Mouse (Mus musculus): Measurements from ENCODE around the gene Arhgef3. TPM values are rescaled to one million over a fixed set of nuclear protein-coding genes. Genes with fewer than 3 reads are reported as not detected.

Gene Arhgef3
- polyA plus RNA-seq, 1 experiment, result 17.0 TPM

GRCm38 (mm10) chr14:27322041-27322440, 207.3 kb downstream of the Arhgef3 start:
- H3K27ac ChIP-seq (ENCODE audit: control insufficient read depth, insufficient read depth, low read length), result no peak overlapping the region
- no peaks in the 10 kb centered on the region for H3K27me3 ChIP-seq (ENCODE audit: control insufficient read depth, insufficient read depth, low read length)
- peaks cover 9% of the 10 kb centered on the region for H3K4me1 ChIP-seq (replicated peaks; ENCODE audit: control insufficient read depth, insufficient read depth, low read length)
- TF ChIP-seq POLR2A (IDR thresholded peaks at IDR 0.05; ENCODE audit: control insufficient read depth, extremely low read depth, insufficient read depth, low read length, poor library complexity), result no peak
- no peak overlapping the region for H3K4me3 ChIP-seq (ENCODE audit: control insufficient read depth, insufficient read depth, low read length)
- H3K36me3 ChIP-seq (ENCODE audit: control insufficient read depth, insufficient read depth, low read length), result no peaks in the 10 kb centered on the region
- 95% methylated on average over 4 of the region's 4 CpGs for WGBS
- DNase-seq, result no peak

DNA sequence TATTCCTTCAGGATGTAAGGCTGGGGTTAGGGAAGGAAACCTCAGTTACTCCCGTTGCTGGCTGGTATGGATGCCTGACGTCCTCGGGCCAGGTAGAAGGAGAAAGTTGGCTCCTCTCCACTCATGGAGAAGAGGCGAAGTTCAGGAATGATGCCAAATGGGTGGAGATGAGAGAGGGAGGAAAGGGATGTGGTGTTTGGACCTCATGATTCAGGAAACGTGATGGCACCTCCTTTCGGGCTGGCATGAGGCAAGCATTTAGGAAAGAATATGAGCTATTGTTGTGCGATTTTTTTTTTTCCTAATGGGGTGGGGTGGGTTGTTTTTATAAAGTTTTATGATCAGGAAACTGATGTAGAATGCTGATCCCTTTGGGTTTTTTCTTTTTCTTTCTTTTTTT, 210.0 kb downstream of the Arhgef3 start:
- no peak for TF ChIP-seq CTCF (IDR thresholded peaks at IDR 0.05; ENCODE audit: borderline replicate concordance, control insufficient read depth, extremely low read depth, insufficient read depth, low read length, poor library complexity)
- TF ChIP-seq POLR2A (IDR thresholded peaks at IDR 0.05; ENCODE audit: control insufficient read depth, extremely low read depth, insufficient read depth, low read length, poor library complexity), result no peak
- H3K27me3 ChIP-seq (ENCODE audit: control insufficient read depth, insufficient read depth, low read length), result no peaks in the 10 kb centered on the region
- H3K4me1 ChIP-seq (replicated peaks; ENCODE audit: control insufficient read depth, insufficient read depth, low read length), result peaks cover 10% of the 10 kb centered on the region
- no peak overlapping the region for H3K27ac ChIP-seq (ENCODE audit: control insufficient read depth, insufficient read depth, low read length)
- H3K4me3 ChIP-seq (ENCODE audit: control insufficient read depth, insufficient read depth, low read length), result no peak overlapping the region
- 74% methylated on average over 7 of the region's 7 CpGs for WGBS
- no peak for DNase-seq
- no peaks in the 10 kb centered on the region for H3K36me3 ChIP-seq (ENCODE audit: control insufficient read depth, insufficient read depth, low read length)

- Histone ChIP-seq H3K36me3 (ENCODE audit: control insufficient read depth, insufficient read depth, low read length) (no peaks in the 10 kb centered on the region), H3K4me1 (replicated peaks; ENCODE audit: control insufficient read depth, insufficient read depth, low read length) (peaks cover 10% of the 10 kb centered on the region), H3K27ac (ENCODE audit: control insufficient read depth, insufficient read depth, low read length) (no peak overlapping the region), H3K4me3 (ENCODE audit: control insufficient read depth, insufficient read depth, low read length) (no peak overlapping the region), H3K27me3 (ENCODE audit: control insufficient read depth, insufficient read depth, low read length) (no peaks in the 10 kb centered on the region)
- TF ChIP-seq CTCF (IDR thresholded peaks at IDR 0.05; ENCODE audit: borderline replicate concordance, control insufficient read depth, extremely low read depth, insufficient read depth, low read length, poor library complexity) (no peak), POLR2A (IDR thresholded peaks at IDR 0.05; ENCODE audit: control insufficient read depth, extremely low read depth, insufficient read depth, low read length, poor library complexity) (no peak)
- DNase-seq, result no peak
- 81% methylated on average over 6 of the region's 6 CpGs for WGBS
Measured at GRCm38 (mm10) chr14:27325537-27325936, 210.8 kb downstream of the Arhgef3 start.

DNA sequence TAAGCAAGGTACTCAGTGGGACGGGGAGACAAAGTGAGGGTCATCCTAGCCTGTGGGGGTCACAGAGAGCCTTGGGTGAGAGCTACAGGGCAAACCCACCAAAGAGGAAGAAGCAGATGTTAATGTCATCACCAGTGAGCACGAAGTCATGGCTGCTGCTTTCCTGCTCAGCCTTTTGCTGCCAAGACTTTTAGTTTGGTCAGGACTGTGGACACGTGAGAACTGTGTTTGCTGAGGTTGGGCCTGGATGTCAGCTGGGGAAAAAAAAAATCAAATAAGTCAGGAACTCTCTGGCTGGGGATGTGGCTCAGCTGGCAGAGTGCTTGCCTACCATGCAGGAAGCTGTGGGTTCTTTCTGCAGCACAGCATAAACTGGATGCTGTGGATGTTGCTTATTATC, 213.2 kb downstream of the Arhgef3 start:
- no peaks in the 10 kb centered on the region for H3K36me3 ChIP-seq (ENCODE audit: control insufficient read depth, insufficient read depth, low read length)
- WGBS, result 11% methylated on average over 3 of the region's 3 CpGs
- no peak overlapping the region for H3K27ac ChIP-seq (ENCODE audit: control insufficient read depth, insufficient read depth, low read length)
- H3K4me3 ChIP-seq (ENCODE audit: control insufficient read depth, insufficient read depth, low read length), result no peak overlapping the region
- H3K27me3 ChIP-seq (ENCODE audit: control insufficient read depth, insufficient read depth, low read length), result no peaks in the 10 kb centered on the region
- TF ChIP-seq CTCF (IDR thresholded peaks at IDR 0.05; ENCODE audit: borderline replicate concordance, control insufficient read depth, extremely low read depth, insufficient read depth, low read length, poor library complexity), result no peak
- no peak for TF ChIP-seq POLR2A (IDR thresholded peaks at IDR 0.05; ENCODE audit: control insufficient read depth, extremely low read depth, insufficient read depth, low read length, poor library complexity)
- H3K4me1 ChIP-seq (replicated peaks; ENCODE audit: control insufficient read depth, insufficient read depth, low read length), result peaks cover 10% of the 10 kb centered on the region
- no peak for DNase-seq

DNA sequence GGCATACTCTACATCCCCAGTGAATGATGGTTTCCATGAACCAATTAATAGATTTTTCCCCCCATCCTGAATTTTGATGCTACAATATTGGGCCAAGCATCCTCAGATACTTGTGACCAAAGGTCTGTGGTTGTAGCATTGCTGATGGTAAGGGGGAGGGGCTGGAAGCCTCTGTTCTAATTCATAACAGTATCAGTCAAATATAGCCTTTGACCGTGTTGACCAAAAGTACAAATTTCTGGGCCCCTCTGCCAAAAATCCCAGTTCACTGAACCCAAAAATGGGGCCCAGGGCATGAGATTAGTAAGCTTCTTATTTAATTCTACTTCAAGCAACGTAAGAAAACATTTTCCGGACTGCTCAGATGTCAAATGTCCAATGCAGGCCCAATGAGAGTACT, 214.3 kb downstream of the Arhgef3 start:
- WGBS, result 97% methylated on average over 3 of the region's 3 CpGs

GRCm38 (mm10) chr14:27331490-27332035, 216.9 kb downstream of the Arhgef3 start:
- Histone ChIP-seq H3K27ac (ENCODE audit: control insufficient read depth, insufficient read depth, low read length) (no peak overlapping the region), H3K36me3 (ENCODE audit: control insufficient read depth, insufficient read depth, low read length) (no peaks in the 10 kb centered on the region), H3K27me3 (ENCODE audit: control insufficient read depth, insufficient read depth, low read length) (no peaks in the 10 kb centered on the region), H3K4me3 (ENCODE audit: control insufficient read depth, insufficient read depth, low read length) (no peak overlapping the region), H3K4me1 (replicated peaks; ENCODE audit: control insufficient read depth, insufficient read depth, low read length) (peaks cover 17% of the 10 kb centered on the region)
- 87% methylated on average over 10 of the region's 10 CpGs for WGBS
- DNase-seq, result no peak
- TF ChIP-seq CTCF (IDR thresholded peaks at IDR 0.05; ENCODE audit: borderline replicate concordance, control insufficient read depth, extremely low read depth, insufficient read depth, low read length, poor library complexity), result no peak

More for the DNA sequence above, 214.3 kb downstream of the Arhgef3 start:
- no peak for DNase-seq
- H3K4me3 ChIP-seq (ENCODE audit: control insufficient read depth, insufficient read depth, low read length), result no peak overlapping the region
- peaks cover 10% of the 10 kb centered on the region for H3K4me1 ChIP-seq (replicated peaks; ENCODE audit: control insufficient read depth, insufficient read depth, low read length)
- H3K27ac ChIP-seq (ENCODE audit: control insufficient read depth, insufficient read depth, low read length), result no peak overlapping the region
- H3K27me3 ChIP-seq (ENCODE audit: control insufficient read depth, insufficient read depth, low read length), result no peaks in the 10 kb centered on the region
- TF ChIP-seq CTCF (IDR thresholded peaks at IDR 0.05; ENCODE audit: borderline replicate concordance, control insufficient read depth, extremely low read depth, insufficient read depth, low read length, poor library complexity) (no peak), POLR2A (IDR thresholded peaks at IDR 0.05; ENCODE audit: control insufficient read depth, extremely low read depth, insufficient read depth, low read length, poor library complexity) (no peak)
- H3K36me3 ChIP-seq (ENCODE audit: control insufficient read depth, insufficient read depth, low read length), result no peaks in the 10 kb centered on the region

DNA sequence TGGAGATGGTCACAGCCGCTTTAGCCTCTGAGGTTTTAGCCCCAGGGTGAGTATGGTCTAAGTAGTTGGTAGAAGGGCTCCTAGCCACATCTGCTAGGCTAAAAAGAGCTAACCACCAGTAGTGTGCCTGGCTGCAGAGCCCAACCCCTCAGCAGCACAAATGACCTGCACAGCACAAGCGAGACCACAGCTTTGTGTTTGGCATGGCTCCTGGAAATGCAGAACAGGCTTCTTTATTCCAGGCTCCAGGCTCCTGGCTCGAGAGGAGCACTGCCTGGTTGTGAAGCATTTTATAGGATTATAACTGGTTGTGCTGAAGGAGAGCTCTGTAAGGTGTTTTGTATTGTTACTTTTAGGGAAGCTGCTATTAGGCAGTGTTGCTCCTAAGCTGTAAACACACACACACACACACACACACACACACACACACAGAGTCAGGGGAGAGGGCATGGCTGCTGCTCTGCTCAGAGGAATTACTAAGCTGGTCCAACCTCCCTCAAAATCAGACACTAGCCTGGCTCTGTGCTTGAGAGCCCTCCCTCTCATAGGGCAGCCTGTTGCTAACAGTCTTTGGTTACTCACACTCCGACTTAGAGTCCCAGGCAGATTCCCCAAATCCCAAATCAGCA, 217.8 kb downstream of the Arhgef3 start:
- no peaks in the 10 kb centered on the region for H3K36me3 ChIP-seq (ENCODE audit: control insufficient read depth, insufficient read depth, low read length)
- no peak overlapping the region for H3K27ac ChIP-seq (ENCODE audit: control insufficient read depth, insufficient read depth, low read length)
- H3K27me3 ChIP-seq (ENCODE audit: control insufficient read depth, insufficient read depth, low read length), result no peaks in the 10 kb centered on the region
- DNase-seq, result no peak
- 95% methylated on average over 4 of the region's 4 CpGs for WGBS
- TF ChIP-seq POLR2A (IDR thresholded peaks at IDR 0.05; ENCODE audit: control insufficient read depth, extremely low read depth, insufficient read depth, low read length, poor library complexity) (no peak), CTCF (IDR thresholded peaks at IDR 0.05; ENCODE audit: borderline replicate concordance, control insufficient read depth, extremely low read depth, insufficient read depth, low read length, poor library complexity) (no peak)
- H3K4me3 ChIP-seq (ENCODE audit: control insufficient read depth, insufficient read depth, low read length), result no peak overlapping the region
- H3K4me1 ChIP-seq (replicated peaks; ENCODE audit: control insufficient read depth, insufficient read depth, low read length), result peaks cover 24% of the 10 kb centered on the region

Measured in thymus, adult 2 months (tissue).